In the genomic region with DNA sequence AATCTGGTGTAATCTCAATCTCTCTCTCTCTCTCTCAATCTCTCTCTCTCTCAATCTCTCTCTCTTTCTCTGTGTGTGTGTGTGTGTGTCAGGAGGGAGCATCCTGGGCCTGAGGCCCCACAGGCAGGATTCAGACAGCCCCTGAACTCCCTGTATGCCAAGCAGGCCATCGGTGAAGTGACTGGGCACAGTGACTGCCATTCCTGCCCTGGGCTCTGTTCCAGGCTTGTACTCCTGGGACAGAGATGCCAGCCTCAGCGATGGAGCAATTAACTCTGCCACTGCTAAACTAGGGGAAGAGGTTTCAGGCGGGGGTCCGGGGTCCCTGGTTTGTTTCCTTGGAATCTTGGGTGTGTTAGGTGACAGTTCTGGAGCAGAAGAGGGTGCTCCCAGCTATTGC, we compare ENCODE assay signal across 15 mouse cellular contexts. TPM values are rescaled to one million over a fixed set of nuclear protein-coding genes. Genes with fewer than 3 reads are reported as not detected.
DNase-seq lines count a peak whose midpoint lies in the region; ATAC-seq lines count a peak whose summit lies in the region.
"Had no signal": no experiment of that assay in that cellular context is flagged by ENCODE, and none has a peak within 500 bp of the region (broad histone marks: within the 10 kb centered on the region; RNA-seq: fewer than 3 reads in every experiment).

No protein-coding gene starts in this region.

- no peak for ATAC-seq in heart, embryonic 12.5 days (ENCODE audit: insufficient number of reproducible peaks, low FRiP score)
- ATAC-seq: inflammation-experienced regulatory T-cells, adult 6 months had no signal

- peaks cover 5% of the 10 kb centered on the region for H3K27me3 ChIP-seq in heart, embryonic 12.5 days (replicated peaks)
- H3K27me3 ChIP-seq in heart, embryonic 10.5 days (ENCODE audit: insufficient read depth, poor library complexity, severe bottlenecking), result peaks cover 7% of the 10 kb centered on the region

- peak; percentile 49 to 74 for DNase-seq in adrenal gland, adult (ENCODE audit: inconsistent age in 2 of 2, low spot score in 1 of 2)
- DNase-seq in adrenal gland, postnatal 4 days (ENCODE audit: low spot score in 2 of 2), result no peak
- no peak for DNase-seq in heart, embryonic 10.5 days (ENCODE audit: low spot score)
- DNase-seq in 3134 (ENCODE audit: extremely low read depth, insufficient read length, low spot score), result peak; percentile 59
- DNase-seq in gastrocnemius, postnatal 14 days, result peak; percentile 57
- no peak for DNase-seq in urinary bladder, postnatal 14 days (ENCODE audit: low spot score)
- no peak for DNase-seq in thymus, postnatal 0 days (ENCODE audit: low spot score)
- DNase-seq: cerebellum, adult 8-10 months; right cerebral cortex, postnatal 14 days; thymus, adult 18-20 months had no signal

- WGBS in heart, embryonic 12.5 days, result 68% methylated on average over 4 of the region's 4 CpGs
- 63% methylated on average over 4 of the region's 4 CpGs for WGBS in heart, embryonic 10.5 days

- H3K27ac ChIP-seq in heart, embryonic 12.5 days (ENCODE audit: poor library complexity, severe bottlenecking), result no peak overlapping the region
- H3K27ac ChIP-seq in heart, embryonic 10.5 days, result no peak overlapping the region
- H3K27ac ChIP-seq: kidney, postnatal 0 days; midbrain, embryonic 10.5 days had no signal

- H3K9ac ChIP-seq in heart, embryonic 12.5 days, result 0 out of 2 replicates have a peak overlapping the region, but pooled peaks have one; percentile 7

- H3K4me1 ChIP-seq in heart, embryonic 12.5 days (replicated peaks), result peaks cover 9% of the 10 kb centered on the region
- peaks cover 7% of the 10 kb centered on the region for H3K4me1 ChIP-seq in heart, embryonic 10.5 days

- intact Hi-C loops in gastrocnemius, postnatal 14 days (cut with DNase I; ENCODE audit: low total_unique reads), result no loop called here

- no peak overlapping the region for H3K4me3 ChIP-seq in heart, embryonic 12.5 days
- no peak overlapping the region for H3K4me3 ChIP-seq in heart, embryonic 10.5 days
- H3K4me3 ChIP-seq: erythroblast, embryonic 14.5 days; midbrain, embryonic 10.5 days had no signal

- no peaks in the 10 kb centered on the region for H3K9me3 ChIP-seq in heart, embryonic 12.5 days (replicated peaks)
- no peaks in the 10 kb centered on the region for H3K9me3 ChIP-seq in heart, embryonic 10.5 days
- H3K9me3 ChIP-seq: midbrain, embryonic 10.5 days had no signal

- H3K4me2 ChIP-seq in heart, embryonic 12.5 days, result no peak overlapping the region

- peaks cover 16% of the 10 kb centered on the region; the same call in 1 of the 2 replicates for H3K36me3 ChIP-seq in heart, embryonic 12.5 days
- no peaks in the 10 kb centered on the region for H3K36me3 ChIP-seq in heart, embryonic 10.5 days
- H3K36me3 ChIP-seq: midbrain, embryonic 10.5 days had no signal

RNA-seq across cellular contexts. Expression of a gene that starts 1.0 kb away (rescaled TPM):
- total RNA-seq in adrenal gland, postnatal 4 days (2021), result 10 to 100 TPM; 29.9 to 37.0 TPM
- polyA plus RNA-seq in heart, embryonic 12.5 days (2016; fragmentation: Nextera tagmentation; extraction: Ambion mirVana), result 0.05 and 0.12 TPM in 2 replicates
- polyA plus RNA-seq in heart, embryonic 10.5 days (2016; fragmentation: Nextera tagmentation; extraction: Ambion mirVana), result 0.05 and 0.08 TPM in 2 replicates
- 100 to 1,000 TPM; 127 to 310 TPM for total RNA-seq in gastrocnemius, postnatal 14 days (2021)
- polyA plus RNA-seq in thymus, postnatal 0 days (2015; fragmentation: Nextera tagmentation; extraction: Ambion mirVana), result 0.08 and 0.09 TPM in 2 replicates
- polyA plus RNA-seq: erythroblast, embryonic 14.5 days had no signal

RNA-seq across cellular contexts. Expression of a gene that starts 6.8 kb away (rescaled TPM):
- 10 to 100 TPM; 23.1 to 30.6 TPM for total RNA-seq in adrenal gland, postnatal 4 days (2021)
- 0.09 and 0.17 TPM in 2 replicates for polyA plus RNA-seq in heart, embryonic 12.5 days (2016; fragmentation: Nextera tagmentation; extraction: Ambion mirVana)
- 0.18 and 0.46 TPM in 2 replicates for polyA plus RNA-seq in heart, embryonic 10.5 days (2016; fragmentation: Nextera tagmentation; extraction: Ambion mirVana)
- total RNA-seq in gastrocnemius, postnatal 14 days (2021), result 10 to 100 TPM; 17.6 to 48.3 TPM
- 0.10 and 0.44 TPM in 2 replicates for polyA plus RNA-seq in thymus, postnatal 0 days (2015; fragmentation: Nextera tagmentation; extraction: Ambion mirVana)
- polyA plus RNA-seq: erythroblast, embryonic 14.5 days had no signal

RNA-seq across cellular contexts. Expression of a gene that starts 11.2 kb away (rescaled TPM):
- total RNA-seq in adrenal gland, postnatal 4 days (2021), result 10 to 100 TPM in 1 of 2 experiments, 1 to 10 TPM in 1; 5.5 to 10.1 TPM
- 0.18 TPM in 1 of 2 replicates, not detected in the other for polyA plus RNA-seq in heart, embryonic 12.5 days (2016; fragmentation: Nextera tagmentation; extraction: Ambion mirVana)
- polyA plus RNA-seq in heart, embryonic 10.5 days (2016; fragmentation: Nextera tagmentation; extraction: Ambion mirVana), result not detected in 2 replicates
- total RNA-seq in gastrocnemius, postnatal 14 days (2021), result 1 to 10 TPM; 2.9 to 5.6 TPM
- polyA plus RNA-seq in thymus, postnatal 0 days (2015; fragmentation: Nextera tagmentation; extraction: Ambion mirVana), result 2.7 and 3.1 TPM in 2 replicates
- polyA plus RNA-seq: inflammation-experienced regulatory T-cells, adult 6 months; midbrain, embryonic 10.5 days had no signal

RNA-seq across cellular contexts. Expression of a gene that starts 29.6 kb away (rescaled TPM):
- 10 to 100 TPM in 1 of 2 experiments, 1 to 10 TPM in 1; 9.6 to 12.2 TPM for total RNA-seq in adrenal gland, postnatal 4 days (2021)
- polyA plus RNA-seq in heart, embryonic 12.5 days (2016; fragmentation: Nextera tagmentation; extraction: Ambion mirVana), result 0.44 and 0.57 TPM in 2 replicates
- 0.36 and 1.0 TPM in 2 replicates for polyA plus RNA-seq in heart, embryonic 10.5 days (2016; fragmentation: Nextera tagmentation; extraction: Ambion mirVana)
- 10 to 100 TPM in 1 of 2 experiments, 1 to 10 TPM in 1; 9.8 to 12.1 TPM for total RNA-seq in gastrocnemius, postnatal 14 days (2021)
- polyA plus RNA-seq in thymus, postnatal 0 days (2015; fragmentation: Nextera tagmentation; extraction: Ambion mirVana), result 1.0 TPM in 2 replicates

RNA-seq across cellular contexts. Expression of a gene that starts 31.1 kb away (rescaled TPM):
- total RNA-seq in adrenal gland, postnatal 4 days (2021), result 10 to 100 TPM; 73.1 to 85.1 TPM
- polyA plus RNA-seq in heart, embryonic 12.5 days (2016; fragmentation: Nextera tagmentation; extraction: Ambion mirVana), result 93.1 and 95.1 TPM in 2 replicates
- 121 and 139 TPM in 2 replicates for polyA plus RNA-seq in heart, embryonic 10.5 days (2016; fragmentation: Nextera tagmentation; extraction: Ambion mirVana)
- total RNA-seq in gastrocnemius, postnatal 14 days (2021), result 10 to 100 TPM; 27.7 TPM
- 80.0 and 81.8 TPM in 2 replicates for polyA plus RNA-seq in thymus, postnatal 0 days (2015; fragmentation: Nextera tagmentation; extraction: Ambion mirVana)

Comparison
In these comparisons a context has a peak if more than half of its experiments do, and no peak if none do; other contexts are left out.
1. DNase-seq: peak in adrenal gland, adult (2 of 2), 3134 (single experiment) and gastrocnemius, postnatal 14 days (single experiment); none in adrenal gland, postnatal 4 days (0 of 2), heart, embryonic 10.5 days (single experiment), urinary bladder, postnatal 14 days (single experiment) and thymus, postnatal 0 days (single experiment).